26 mouse cellular contexts compared by ENCODE assay signal in genomic region chr1:150139730-150140129, GRCm38 (mm10). TPM values are rescaled to one million over a fixed set of nuclear protein-coding genes. Genes with fewer than 3 reads are reported as not detected.
A peak's percentile ranks its signal among the peaks of the same experiment; 100 is the strongest.
DNase-seq lines count a peak whose midpoint lies in the region; ATAC-seq and TF ChIP-seq lines count a peak whose summit lies in the region.
"Had no signal": no experiment of that assay in that cellular context is flagged by ENCODE, and none has a peak within 500 bp of the region (broad histone marks: within the 10 kb centered on the region; RNA-seq: fewer than 3 reads in every experiment).

No protein-coding gene starts in this region.

- 55% methylated on average over 9 of the region's 9 CpGs for WGBS in lung, adult 2 months

- no peak for TF ChIP-seq CTCF in lung, adult 2 months (IDR thresholded peaks at IDR 0.05; ENCODE audit: insufficient read depth, low read length)
- TF ChIP-seq CTCF in gastrocnemius, adult 2 months (IDR thresholded peaks at IDR 0.05), result no peak

- peak; percentile 5 to 7 for DNase-seq in cerebellum, postnatal 14 days
- DNase-seq in lung, postnatal 10 days, result peak; percentile 4
- no peak for DNase-seq in lung, adult 2 months
- peak; percentile 52 for DNase-seq in gastrocnemius, adult 2 months
- peak; percentile 6 to 27 for DNase-seq in gastrocnemius, postnatal 36 days
- no peak for DNase-seq in left cerebral cortex, adult 11 months (ENCODE audit: low spot score)
- DNase-seq: adrenal gland, adult 8-10 months; cerebellum, adult 11 months; cerebellum, adult 9-10 months; kidney, adult 8-10 months; layer of hippocampus, postnatal 36 days; liver; midbrain, embryonic 14.5 days; right cerebral cortex, postnatal 14 days had no signal

- no peak for TF ChIP-seq POLR2A in lung, adult 2 months (IDR thresholded peaks at IDR 0.05; ENCODE audit: borderline replicate concordance, extremely low read depth, low read depth, low read length)

- H3K4me1 ChIP-seq in lung, adult 2 months (ENCODE audit: control insufficient read depth, insufficient read depth, low read length), result no peaks in the 10 kb centered on the region
- H3K4me1 ChIP-seq: heart, embryonic 10.5 days; hindbrain, embryonic 12.5 days; intestine, embryonic 15.5 days; lung, embryonic 15.5 days had no signal

- ATAC-seq in cerebellum, adult (ENCODE audit: insufficient number of reproducible peaks, low FRiP score, low TSS enrichment), result no peak
- ATAC-seq: forebrain, embryonic 16.5 days; hindbrain, postnatal 0 days; intestine, embryonic 15.5 days had no signal

- intact Hi-C loops in gastrocnemius, adult 2 months (cut with DNase I), result no loop called here
- intact Hi-C loops in gastrocnemius, postnatal 36 days (cut with DNase I), result no loop called here

- H3K27ac ChIP-seq in gastrocnemius, adult 2 months, result peak overlapping the region; percentile 13; the same call in 1 of the 2 replicates
- H3K27ac ChIP-seq: heart, embryonic 10.5 days; hindbrain, embryonic 12.5 days; hindbrain, postnatal 0 days; intestine, embryonic 15.5 days; kidney, postnatal 0 days; liver, embryonic 14.5 days; lung, embryonic 15.5 days had no signal

- no peak overlapping the region for H3K4me3 ChIP-seq in lung, adult 2 months (replicated peaks; ENCODE audit: extremely low read depth, low read depth, low read length)
- H3K4me3 ChIP-seq in gastrocnemius, adult 2 months, result no peak overlapping the region
- H3K4me3 ChIP-seq: erythroblast, embryonic 14.5 days; heart, embryonic 10.5 days; hindbrain, embryonic 12.5 days; intestine, embryonic 15.5 days; lung, embryonic 15.5 days had no signal

RNA-seq across cellular contexts. Expression of gene Ptgs2, which starts 39.9 kb away (rescaled TPM):
- 2.7 and 3.4 TPM in 2 replicates for polyA plus RNA-seq in lung, adult 2 months (2012; rRNA removed)
- under 1 TPM; 0.17 to 0.18 TPM for total RNA-seq in gastrocnemius, adult 2 months (2021)
- under 1 TPM; 0.33 to 0.35 TPM for total RNA-seq in gastrocnemius, postnatal 36 days (2021)
- total RNA-seq: G1E had no signal
- polyA plus RNA-seq: erythroblast, embryonic 14.5 days; forebrain, embryonic 16.5 days; G1E; limb, embryonic 11.5 days; midbrain, embryonic 14.5 days had no signal

Comparison
In these comparisons a context has a peak if more than half of its experiments do, and no peak if none do; other contexts are left out.
1. DNase-seq: peak in cerebellum, postnatal 14 days (2 of 2), lung, postnatal 10 days (single experiment), gastrocnemius, adult 2 months (single experiment) and gastrocnemius, postnatal 36 days (2 of 2); none in lung, adult 2 months (single experiment) and left cerebral cortex, adult 11 months (single experiment).